ENCODE assay signal across 8 mouse cellular contexts in genomic region chr11:18877626-18878011, GRCm38 (mm10).
DNase-seq lines count a peak whose midpoint lies in the region; ATAC-seq and TF ChIP-seq lines count a peak whose summit lies in the region.

No protein-coding gene starts in this region.

- peak overlapping the region; percentile 72 for H3K9ac ChIP-seq in hindbrain, embryonic 13.5 days
- peak overlapping the region; percentile 14; the same call in 1 of the 2 replicates for H3K9ac ChIP-seq in limb, embryonic 14.5 days (ENCODE audit: low read depth, low read length, severe bottlenecking)
- peak overlapping the region; percentile 57 for H3K9ac ChIP-seq in midbrain, embryonic 13.5 days (replicated peaks)

- H3K4me3 ChIP-seq in hindbrain, embryonic 13.5 days, result peak overlapping the region; percentile 43
- H3K4me3 ChIP-seq in limb, embryonic 14.5 days (replicated peaks; ENCODE audit: low read length), result peak overlapping the region; percentile 42
- H3K4me3 ChIP-seq in midbrain, embryonic 13.5 days (replicated peaks), result peak overlapping the region; percentile 45

- ATAC-seq in hindbrain, embryonic 13.5 days (ENCODE audit: low FRiP score), result peak; percentile 78
- peak; percentile 84 for ATAC-seq in limb, embryonic 14.5 days (ENCODE audit: low FRiP score, low read depth)
- peak; percentile 87 for ATAC-seq in midbrain, embryonic 13.5 days

- H3K9me3 ChIP-seq in hindbrain, embryonic 13.5 days, result no peaks in the 10 kb centered on the region
- no peaks in the 10 kb centered on the region for H3K9me3 ChIP-seq in limb, embryonic 14.5 days (ENCODE audit: control insufficient read depth, low read length)
- H3K9me3 ChIP-seq in midbrain, embryonic 13.5 days, result no peaks in the 10 kb centered on the region

- H3K27me3 ChIP-seq in hindbrain, embryonic 13.5 days, result no peaks in the 10 kb centered on the region
- peaks cover 58% of the 10 kb centered on the region for H3K27me3 ChIP-seq in limb, embryonic 14.5 days (ENCODE audit: control insufficient read depth, insufficient read depth, low read length)
- H3K27me3 ChIP-seq in midbrain, embryonic 13.5 days, result peaks cover 41% of the 10 kb centered on the region

- no peak for TF ChIP-seq POLR2A in limb, embryonic 14.5 days (IDR thresholded peaks at IDR 0.05; ENCODE audit: borderline replicate concordance, extremely low read depth, insufficient read depth, insufficient read length)

- H3K4me2 ChIP-seq in hindbrain, embryonic 13.5 days, result peak overlapping the region; percentile 76
- peak overlapping the region; percentile 71 for H3K4me2 ChIP-seq in limb, embryonic 14.5 days (replicated peaks; ENCODE audit: low read depth, low read length, severe bottlenecking)
- peak overlapping the region; percentile 72 for H3K4me2 ChIP-seq in midbrain, embryonic 13.5 days (replicated peaks)

- H3K4me1 ChIP-seq in hindbrain, embryonic 13.5 days (replicated peaks), result peaks cover 76% of the 10 kb centered on the region
- H3K4me1 ChIP-seq in limb, embryonic 14.5 days (ENCODE audit: control insufficient read depth, insufficient read depth, low read length), result peaks cover 6% of the 10 kb centered on the region; the same call in 1 of the 2 replicates
- peaks cover 73% of the 10 kb centered on the region for H3K4me1 ChIP-seq in midbrain, embryonic 13.5 days (replicated peaks)

- peak overlapping the region; percentile 97 for H3K27ac ChIP-seq in hindbrain, embryonic 13.5 days
- H3K27ac ChIP-seq in limb, embryonic 14.5 days (replicated peaks; ENCODE audit: low read depth, low read length), result no peak overlapping the region
- peak overlapping the region; percentile 85 for H3K27ac ChIP-seq in midbrain, embryonic 13.5 days

- H3K36me3 ChIP-seq in hindbrain, embryonic 13.5 days, result no peaks in the 10 kb centered on the region; the same call in 1 of the 2 replicates
- no peaks in the 10 kb centered on the region for H3K36me3 ChIP-seq in limb, embryonic 14.5 days (ENCODE audit: control insufficient read depth, insufficient read depth, low read length)
- no peaks in the 10 kb centered on the region for H3K36me3 ChIP-seq in midbrain, embryonic 13.5 days

- peak; percentile 3 to 22 for DNase-seq in left cerebral cortex, adult 18-20 months (ENCODE audit: low spot score in 2 of 2)
- DNase-seq in left cerebral cortex, adult 11 months (ENCODE audit: low spot score), result no peak
- DNase-seq in cerebellum, adult 8-10 months, result peak; percentile 72
- peak; percentile 16 to 34 for DNase-seq in frontal cortex, postnatal 25 days (ENCODE audit: low spot score in 2 of 2)
- DNase-seq in limb, embryonic 14.5 days (ENCODE audit: low spot score), result peak; percentile 91
- peak; percentile 76 for DNase-seq in testis, postnatal 10 days (ENCODE audit: low spot score)

- 0% methylated on average over 21 of the region's 27 CpGs for WGBS in hindbrain, embryonic 13.5 days
- WGBS in limb, embryonic 14.5 days, result under 1% methylated on average over 22 of the region's 27 CpGs
- 0% methylated on average over 24 of the region's 27 CpGs for WGBS in midbrain, embryonic 13.5 days

Comparison
In these comparisons a context has a peak if more than half of its experiments do, and no peak if none do; other contexts are left out.
1. H3K9ac ChIP-seq: peak in every context shown above with its lines; median percentile 72 in hindbrain, embryonic 13.5 days; 57 in midbrain, embryonic 13.5 days; 14 in limb, embryonic 14.5 days.